Mouse (Mus musculus): ENCODE data around the gene Ecm1. TPM values are rescaled to one million over a fixed set of nuclear protein-coding genes. Genes with fewer than 3 reads are reported as not detected.

Ecm1 gene
- 10 to 100 TPM; 59.4 to 60.0 TPM for total RNA-seq (2021)

DNA sequence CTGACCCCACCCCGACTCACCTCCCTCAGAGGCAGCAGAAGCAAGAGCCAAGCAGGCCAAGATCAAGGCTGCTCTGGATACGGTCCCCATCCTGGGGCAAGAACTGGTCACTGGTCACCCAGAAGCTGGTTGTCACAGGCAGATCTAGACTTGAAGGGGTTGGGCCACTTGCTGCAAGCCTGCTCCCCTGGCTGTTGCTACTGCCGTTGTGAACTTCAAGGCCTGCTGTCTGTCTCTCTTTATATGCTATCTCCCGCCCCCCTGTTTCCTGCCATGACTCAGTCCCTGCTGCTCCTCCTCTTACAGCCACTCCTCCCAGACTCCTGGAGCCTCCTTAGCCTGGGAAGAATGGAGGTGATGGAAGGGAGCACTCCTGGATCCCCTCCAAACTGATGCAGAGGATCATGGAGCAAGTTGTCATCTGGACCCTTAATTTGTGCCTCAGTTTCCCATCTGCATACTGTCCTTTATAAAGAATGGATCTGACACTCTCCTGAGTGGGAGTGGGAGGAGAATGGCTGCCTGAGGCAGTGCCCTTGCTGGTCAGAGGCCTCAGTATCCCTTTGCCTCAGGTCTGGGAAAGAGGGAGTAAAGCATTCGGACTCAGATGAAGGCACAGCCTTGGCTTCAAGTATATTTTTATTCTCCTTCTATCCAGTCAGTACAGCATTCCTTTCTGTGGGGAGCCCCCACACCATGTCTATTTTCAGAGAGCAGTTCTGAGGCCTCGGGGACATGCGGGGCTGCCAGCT is at the start of gene Ecm1:
TSS of gene Ecm1 (minus strand) at position 217 of the 752 bp plus-strand sequence.
- DNase-seq = peak; percentile 69 to 78
- intact Hi-C loops (cut with DNase I) = no loop called here

DNA sequence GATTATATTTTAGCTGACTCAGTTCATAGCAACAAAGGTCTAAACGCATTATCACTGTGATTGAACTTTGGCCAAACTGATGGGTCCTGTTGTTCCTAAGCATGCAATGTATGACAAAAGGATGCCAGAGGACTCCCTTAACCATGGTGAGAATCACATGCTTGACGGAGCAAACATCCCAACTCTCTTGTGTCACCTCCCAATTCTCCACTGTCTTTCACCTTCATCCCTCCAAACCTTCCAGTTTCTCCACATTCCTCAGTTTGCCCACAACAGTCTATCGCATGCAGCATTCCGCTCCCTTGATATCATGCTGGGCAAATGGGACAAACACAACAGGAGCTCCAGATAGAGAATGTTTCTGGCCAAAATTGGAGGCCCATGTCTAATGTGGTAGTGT is 46.1 kb upstream of the Ecm1 start:
- intact Hi-C loops (cut with DNase I) = no loop called here
- no peak for DNase-seq

DNA sequence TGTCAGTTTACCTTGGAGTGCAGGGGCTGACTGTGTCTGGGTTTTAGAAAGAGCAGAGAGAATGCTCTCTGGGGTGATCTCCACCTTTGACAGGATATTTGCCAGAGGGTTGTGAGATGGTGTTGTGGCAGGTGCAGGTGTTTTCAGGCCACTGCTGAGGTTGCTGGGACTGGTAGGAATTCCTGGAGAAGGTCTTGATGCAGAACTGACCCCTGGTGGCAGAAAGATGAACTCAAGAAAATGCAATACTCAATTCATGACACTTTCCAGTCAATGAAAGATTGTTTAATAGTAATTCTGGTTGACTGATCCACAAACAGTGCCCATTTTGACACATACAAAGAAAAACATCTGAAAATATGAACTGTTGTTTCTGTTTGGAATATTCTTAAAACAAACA is 32.6 kb upstream of the Ecm1 start:
- DNase-seq = peak; percentile 25 to 33
- intact Hi-C loops (cut with DNase I) = loop anchor here (1.0 to 2.0 kb wide), 2 partner anchors 137 to 255 kb away; no protein-coding TSS in a partner anchor

DNA sequence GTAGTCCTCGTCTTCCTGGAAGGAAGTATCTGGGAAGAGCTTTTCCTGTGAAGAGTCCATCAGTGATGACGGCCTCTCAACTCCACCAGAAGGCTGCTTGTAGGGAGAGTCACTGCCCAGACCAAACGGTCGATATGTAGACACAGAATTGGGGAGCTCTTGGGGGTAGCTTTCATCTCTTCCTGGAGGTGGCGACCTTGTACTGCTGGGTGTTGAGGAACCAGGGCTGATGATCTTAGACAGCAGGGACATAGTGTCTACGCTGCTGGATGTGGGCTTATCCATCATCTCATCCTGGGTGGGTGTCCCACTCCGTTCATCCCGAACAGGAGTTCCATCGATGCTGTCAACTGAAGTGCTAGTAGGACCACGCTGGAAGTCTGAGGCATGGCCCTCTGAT is 26.2 kb upstream of the Ecm1 start:
- no peak for DNase-seq
- intact Hi-C loops (cut with DNase I) = no loop called here

DNA sequence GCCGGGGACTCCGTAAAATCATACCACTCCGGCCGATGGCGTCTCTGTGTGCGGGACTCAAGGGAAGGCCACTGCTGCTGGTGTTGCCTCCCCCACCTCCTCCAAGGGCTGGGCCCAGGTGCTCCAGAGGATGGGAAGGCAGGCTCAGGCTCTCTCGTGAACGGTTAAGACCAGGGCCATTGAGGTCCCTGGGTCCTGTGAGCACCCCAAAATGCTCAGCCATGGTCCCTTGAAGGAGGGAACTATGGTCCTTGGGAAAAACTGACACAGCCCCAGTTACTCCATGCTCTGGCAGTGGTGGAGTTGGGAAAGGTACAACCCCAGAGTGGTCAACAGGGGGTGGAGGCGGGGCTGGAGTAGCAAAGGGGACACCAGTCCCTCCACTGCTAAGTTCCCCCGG is 24.4 kb upstream of the Ecm1 start:
- intact Hi-C loops (cut with DNase I) = no loop called here
- DNase-seq = no peak

DNA sequence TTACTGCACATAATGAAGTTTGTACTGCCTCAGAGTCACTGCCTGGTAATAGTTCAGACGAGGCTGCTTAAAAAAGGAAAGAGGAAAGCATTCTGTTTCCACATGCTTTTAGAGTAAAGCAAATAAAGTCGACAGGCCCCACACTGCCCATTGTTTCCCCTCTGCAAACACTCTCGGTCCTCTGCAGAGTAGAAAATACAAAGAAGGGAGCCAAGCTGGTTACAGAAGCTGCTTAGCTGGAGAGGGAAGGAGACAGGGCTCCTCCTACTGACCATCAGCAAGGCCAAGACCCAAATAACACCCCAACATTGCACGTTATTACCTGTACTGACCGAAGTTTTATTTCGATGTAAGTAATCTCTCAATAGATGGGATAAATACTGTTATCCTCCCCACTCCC is 23.6 kb upstream of the Ecm1 start:
- intact Hi-C loops (cut with DNase I) = no loop called here
- DNase-seq = no peak

DNA sequence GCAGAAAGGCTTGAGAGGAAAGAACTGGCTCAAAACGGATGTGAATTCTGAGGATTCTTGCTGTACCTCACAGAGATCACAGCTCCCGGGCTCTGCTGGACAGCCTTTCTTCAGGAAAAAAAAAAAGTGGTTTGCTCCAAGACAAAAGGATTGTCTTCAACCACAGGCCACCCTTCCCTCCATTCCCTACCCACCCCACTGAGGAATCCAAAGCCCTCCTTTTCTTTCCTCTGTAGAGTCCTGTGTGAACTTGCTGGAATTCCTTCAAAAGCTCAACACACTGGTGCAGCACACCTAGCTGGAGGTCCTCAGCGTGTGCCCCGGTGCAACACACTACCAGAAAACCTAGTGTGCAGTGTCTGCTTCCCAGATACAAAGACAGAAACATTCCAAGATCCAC is 22.4 kb upstream of the Ecm1 start:
- intact Hi-C loops (cut with DNase I) = no loop called here
- DNase-seq = no peak

DNA sequence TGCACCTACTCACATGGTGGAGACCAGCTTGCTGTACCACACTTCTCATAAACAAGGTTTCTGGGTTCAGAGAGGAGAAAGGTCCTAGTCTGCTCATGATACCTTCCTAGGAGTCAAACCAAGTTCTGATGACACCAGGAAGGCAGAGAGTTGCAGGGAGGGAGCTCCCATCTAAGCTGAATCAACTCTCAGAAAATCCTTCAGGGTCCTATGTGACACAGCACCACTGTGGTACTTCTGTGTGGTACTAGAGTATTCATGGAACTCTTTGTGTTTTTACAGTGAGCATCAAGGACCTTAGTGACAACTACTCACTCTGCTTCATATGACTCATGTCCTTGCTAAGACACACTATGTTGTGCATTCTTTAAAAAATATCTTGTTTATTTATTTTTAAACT is 21.3 kb upstream of the Ecm1 start:
- intact Hi-C loops (cut with DNase I) = no loop called here
- no peak for DNase-seq

DNA sequence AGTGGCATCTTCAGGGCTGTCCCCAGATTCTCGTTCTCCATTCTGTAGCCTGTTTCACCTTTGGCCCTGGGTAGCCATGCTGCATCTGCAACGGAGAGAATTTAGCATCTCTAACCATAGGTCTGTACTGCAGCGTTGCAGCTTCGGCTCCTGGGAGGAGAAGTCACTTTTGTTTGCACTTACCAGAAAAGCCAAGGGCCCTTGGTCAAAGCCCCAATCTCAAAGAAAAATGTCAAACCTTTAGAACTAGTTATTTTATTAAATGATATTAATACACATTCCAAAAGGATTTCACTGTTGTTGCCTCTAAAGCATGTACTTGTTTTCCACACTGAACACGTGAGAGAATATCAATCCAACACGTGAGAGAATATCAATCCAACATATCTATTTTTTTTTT is 20.7 kb upstream of the Ecm1 start, which contains the start of gene Tars2:
TSS of gene Tars2 (minus strand) at position 101 of the 400 bp plus-strand sequence.
- no peak for DNase-seq
- intact Hi-C loops (cut with DNase I) = no loop called here

DNA sequence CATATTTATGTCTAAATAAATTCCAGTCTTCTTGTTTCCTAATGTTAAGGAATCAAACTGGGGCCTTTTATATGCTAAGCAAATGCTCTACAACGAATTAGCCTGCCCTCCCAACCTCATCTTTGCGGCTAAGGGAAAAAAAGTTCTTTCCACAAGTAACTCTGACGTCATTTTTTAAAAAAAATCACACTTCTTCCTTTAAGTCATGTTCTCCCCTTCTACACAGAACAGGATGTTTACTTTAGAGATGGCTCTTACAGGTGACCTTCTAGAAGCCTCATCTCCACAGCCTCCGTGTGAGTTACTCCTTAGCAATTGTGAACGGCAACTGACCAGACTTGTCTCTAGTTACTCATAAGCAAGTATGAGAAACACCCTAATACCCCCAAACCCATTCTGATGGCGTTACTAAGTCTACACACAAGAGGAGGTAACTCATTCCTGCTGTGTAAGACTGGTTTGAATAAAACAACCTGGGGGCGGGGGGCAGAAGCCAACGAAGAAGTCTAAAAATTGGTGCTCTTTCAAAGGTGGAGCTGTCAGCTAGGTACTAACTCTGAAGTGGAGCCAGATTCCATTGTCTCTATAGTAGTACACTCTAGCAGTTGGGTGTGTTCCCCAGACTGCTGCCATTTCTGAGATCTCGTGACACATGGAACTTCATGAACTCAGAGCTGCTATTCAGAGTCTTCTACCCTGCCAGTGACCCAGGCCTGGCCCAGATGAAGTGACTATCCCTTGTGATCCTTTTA is 19.3 kb upstream of the Ecm1 start:
- intact Hi-C loops (cut with DNase I) = no loop called here
- no peak for DNase-seq

DNA sequence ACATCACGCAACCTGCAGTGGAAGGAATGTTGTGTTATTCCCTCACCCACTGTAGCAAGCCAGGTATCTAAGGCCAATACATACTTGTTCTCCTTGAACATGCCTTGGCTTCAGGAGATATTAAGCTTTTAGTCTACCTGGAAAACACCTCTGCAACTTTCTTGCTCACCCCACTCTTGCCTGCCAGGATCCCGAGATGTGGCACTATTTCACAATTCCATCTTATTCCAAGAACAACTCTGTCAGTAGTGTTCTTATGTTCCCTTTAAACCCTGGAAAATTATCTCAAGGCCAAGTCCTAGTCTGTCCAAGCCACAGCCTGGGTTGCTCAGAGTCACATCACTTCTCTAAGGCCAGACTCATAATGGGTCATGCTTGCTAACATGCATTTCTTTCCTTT is 17.4 kb upstream of the Ecm1 start:
- no peak for DNase-seq
- intact Hi-C loops (cut with DNase I) = no loop called here

DNA sequence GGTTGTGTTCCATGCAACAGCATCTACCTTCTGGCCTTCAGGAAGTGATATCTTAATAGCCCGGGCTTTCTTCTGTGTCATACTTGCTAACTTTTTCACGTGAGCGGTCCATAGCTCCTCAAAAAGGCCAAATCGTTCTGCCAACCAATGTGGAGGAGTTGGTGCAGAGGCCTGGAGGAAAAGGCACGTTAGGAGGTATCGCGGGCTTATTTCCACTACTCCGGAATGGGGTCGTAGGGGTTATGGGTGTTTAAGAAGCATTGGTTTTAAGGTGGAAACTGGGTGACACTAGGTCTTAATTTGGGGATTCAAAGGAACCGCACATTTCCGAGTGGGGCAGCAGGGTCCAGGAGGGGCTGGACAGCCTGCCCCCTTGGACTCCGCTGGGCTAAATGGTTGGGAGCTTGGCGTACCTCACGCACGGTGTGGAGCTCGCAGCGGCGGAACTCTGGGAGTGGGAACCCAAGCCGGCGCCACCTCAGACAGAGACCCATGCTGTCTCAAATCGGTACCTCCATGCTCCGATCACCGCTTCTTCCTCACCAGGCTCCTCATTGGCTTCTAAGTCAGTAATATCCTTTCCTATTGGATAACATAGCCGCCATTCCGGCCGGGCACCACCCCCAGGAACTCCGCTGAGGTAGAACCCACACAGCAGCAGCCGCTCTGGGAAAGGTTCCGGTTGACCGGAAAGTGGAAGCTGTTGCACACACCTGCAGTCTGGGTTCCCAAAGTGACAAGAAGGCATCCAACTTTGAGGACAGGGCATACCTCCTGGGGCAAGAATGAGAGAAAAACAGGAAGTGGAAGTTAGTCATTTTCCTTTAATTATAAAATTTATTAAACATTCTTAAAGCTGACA is 15.2 kb upstream of the Ecm1 start:
- peak; percentile 91 for DNase-seq
- intact Hi-C loops (cut with DNase I) = loop anchor here (5.0 kb wide), 1 partner anchor 127 kb away; no protein-coding TSS in a partner anchor

DNA sequence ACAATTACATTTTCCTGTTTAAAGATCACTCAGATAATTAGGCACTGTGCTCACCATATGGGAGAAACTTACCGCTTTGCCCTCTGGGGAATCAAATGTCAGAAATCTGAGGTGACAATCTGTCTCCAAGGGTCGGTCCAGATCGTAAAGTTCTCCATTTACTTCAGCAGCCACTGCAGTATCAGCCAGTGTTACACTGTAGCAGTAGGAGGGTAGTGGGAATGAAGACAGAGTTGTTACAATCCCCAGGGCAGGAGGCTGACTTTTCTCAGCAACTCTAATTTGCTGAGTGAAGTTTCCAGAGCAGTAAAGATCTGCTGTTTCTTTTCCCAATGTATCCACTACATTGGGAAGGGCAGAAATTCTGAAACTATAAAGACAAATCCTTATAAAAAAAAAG is 13.6 kb upstream of the Ecm1 start:
- intact Hi-C loops (cut with DNase I) = loop anchor here (5.0 kb wide), 1 partner anchor 126 kb away; no protein-coding TSS in a partner anchor

DNA sequence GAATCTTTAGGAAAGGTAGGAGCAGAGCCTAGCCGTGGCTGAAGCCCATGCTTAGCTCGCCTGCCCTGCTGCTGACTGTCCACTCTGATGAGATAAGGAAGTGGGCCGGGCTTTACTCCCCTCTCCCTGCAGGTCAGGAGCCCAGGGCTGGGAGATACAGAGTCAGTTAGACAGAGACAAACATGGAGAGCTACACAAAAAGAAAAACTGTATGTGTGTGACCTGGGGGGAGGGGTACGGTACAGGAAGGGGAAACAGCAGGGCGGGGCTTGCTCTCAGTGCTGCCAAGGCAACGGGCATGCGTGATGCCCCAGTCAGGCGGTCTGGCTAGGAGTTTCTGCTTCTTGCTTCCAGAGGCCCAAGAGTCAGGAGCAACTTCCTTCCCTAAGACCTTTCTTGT is 1.0 kb upstream of the Ecm1 start:
- intact Hi-C loops (cut with DNase I) = no loop called here
- peak; percentile 42 to 58 for DNase-seq

More for the DNA sequence above, 13.6 kb upstream of the Ecm1 start:
- no peak for DNase-seq

DNA sequence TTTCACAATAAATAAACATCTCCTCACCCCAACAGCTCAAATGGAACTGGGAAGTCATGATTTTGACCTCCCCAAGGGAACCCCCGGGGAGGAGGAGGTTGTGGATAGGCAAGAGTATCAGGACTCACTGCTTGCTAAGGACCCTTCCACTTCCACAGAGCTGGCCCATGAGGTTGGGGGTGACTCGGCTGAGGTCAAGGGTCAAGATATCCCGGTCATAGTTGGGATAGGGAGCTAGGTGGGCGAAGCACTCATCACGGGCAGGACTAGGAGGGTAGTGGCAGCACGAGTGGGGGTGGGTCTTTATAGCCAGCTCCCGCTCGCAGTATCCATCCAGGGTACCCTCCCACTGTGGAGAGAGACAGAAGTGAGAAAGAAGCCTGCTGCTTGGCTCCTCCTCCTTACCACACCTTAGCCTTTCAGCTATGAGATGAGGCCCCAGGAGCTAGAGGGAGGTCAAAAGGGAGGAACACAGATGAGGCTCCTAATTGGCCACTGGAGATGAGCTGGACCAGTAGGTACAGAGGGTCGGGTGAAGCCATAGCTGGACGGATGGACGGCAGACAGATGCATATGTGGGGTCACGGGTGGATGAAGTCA is 4.2 kb downstream of the Ecm1 start:
- no peak for DNase-seq
- intact Hi-C loops (cut with DNase I) = no loop called here

DNA sequence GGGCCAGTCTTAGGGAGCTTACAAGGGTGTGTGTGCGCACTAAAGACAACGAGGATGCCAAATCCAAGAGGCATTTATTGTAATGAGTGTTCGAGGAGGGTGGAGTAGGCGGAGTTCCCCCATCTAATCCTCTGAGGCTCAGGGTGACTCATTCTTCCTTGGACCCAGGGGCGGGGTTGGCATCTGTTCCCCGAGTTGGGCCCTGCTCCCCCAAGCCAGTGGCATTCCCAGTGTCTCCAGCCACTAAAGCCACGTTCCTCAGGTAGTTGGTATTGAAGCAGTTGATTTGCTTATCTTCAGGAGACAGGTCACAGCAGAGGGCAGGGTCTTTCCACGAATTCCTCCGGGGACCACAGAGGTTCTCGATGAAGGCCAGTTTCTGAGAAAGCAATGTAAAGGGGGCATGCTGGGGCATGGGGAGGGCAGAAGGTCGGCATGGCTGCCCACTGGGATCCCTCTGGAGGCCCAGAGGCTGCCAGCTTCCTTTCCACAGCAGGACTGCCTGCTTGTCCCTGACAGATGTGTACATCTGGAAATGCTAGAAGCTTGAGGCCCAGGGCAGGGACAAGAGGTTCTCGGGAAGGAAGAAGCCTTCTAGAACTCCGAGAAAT is 5.2 kb downstream of the Ecm1 start:
- intact Hi-C loops (cut with DNase I) = no loop called here
- peak; percentile 44 to 45 for DNase-seq

DNA sequence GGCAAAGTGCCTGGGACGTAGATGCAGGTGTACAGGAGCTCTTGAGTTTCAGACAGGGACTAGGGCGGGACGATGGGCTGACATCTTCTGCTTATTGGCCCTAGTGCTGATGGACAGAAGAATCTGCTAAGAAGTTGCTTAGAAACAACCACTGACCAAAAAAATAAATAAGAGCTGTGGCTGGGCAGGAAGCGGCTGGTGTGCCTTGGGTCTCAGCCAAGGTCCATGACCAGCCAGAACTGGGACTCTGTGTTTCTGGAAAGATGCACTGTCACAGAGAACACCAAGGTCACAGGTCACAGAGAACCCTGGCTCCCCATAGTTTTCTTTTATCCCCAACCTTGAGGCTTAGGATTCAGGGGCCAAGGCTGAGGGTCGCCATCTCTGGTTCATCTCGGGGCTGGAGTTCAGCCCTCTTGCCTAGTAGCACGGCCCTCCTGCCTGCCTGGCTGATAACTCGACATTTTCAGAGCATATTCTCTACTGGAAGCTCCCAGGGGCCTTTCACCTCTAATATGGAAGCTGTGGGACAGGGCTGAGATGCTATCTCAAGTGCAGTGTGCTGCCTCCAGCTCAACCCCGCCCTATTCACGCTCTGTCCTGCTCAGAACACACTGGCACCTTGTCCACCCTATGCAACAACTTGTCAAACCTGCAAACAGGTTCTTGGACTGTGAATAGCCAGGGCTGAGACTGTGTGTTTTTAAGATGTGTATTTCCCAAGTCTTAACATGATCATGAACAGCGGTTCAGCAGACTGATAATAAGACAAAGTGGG is 6.4 kb downstream of the Ecm1 start:
- intact Hi-C loops (cut with DNase I) = no loop called here
- DNase-seq = peak; percentile 47 to 62

DNA sequence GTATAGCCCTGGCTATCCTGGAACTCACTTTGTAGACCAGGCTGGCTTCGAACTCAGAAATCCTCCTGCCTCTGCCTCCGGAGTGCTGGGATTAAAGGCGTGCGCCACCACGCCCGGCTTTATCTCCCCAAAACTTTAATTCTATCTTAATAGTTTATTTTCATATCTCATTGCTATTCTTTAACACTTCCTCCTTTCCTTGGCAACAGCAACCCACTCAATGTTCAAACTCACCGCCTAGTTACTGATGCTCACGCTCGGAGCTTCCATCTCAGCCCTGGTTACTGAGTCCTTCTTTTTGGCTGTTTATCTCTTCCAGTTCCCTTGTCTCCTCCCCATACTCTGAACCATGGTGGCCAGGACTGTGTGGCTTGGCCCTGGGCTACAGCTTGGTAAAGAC is 7.1 kb downstream of the Ecm1 start:
- DNase-seq = no peak
- intact Hi-C loops (cut with DNase I) = no loop called here

DNA sequence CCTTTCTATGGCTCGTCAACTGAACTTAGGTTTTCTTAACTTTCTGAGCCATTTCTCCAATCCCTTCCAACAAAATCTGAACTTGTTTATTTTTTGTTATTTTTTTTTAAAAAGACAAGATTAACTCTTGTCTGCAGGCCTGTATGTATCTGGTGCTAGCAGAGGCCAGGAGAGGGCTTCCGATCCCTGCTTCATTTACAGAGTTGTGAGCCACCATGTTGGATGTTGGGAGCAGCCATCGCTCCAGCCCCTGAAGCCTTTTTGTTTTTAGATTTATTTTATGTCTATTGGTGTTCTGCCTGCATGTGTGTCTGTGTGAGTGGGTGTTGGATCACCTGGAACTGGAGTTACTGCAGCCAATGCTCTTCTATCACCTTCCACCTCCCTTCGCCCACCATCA is 7.6 kb downstream of the Ecm1 start:
- intact Hi-C loops (cut with DNase I) = no loop called here
- DNase-seq = no peak
